ENCODE assay signal across 8 mouse cellular contexts in the genomic region with DNA sequence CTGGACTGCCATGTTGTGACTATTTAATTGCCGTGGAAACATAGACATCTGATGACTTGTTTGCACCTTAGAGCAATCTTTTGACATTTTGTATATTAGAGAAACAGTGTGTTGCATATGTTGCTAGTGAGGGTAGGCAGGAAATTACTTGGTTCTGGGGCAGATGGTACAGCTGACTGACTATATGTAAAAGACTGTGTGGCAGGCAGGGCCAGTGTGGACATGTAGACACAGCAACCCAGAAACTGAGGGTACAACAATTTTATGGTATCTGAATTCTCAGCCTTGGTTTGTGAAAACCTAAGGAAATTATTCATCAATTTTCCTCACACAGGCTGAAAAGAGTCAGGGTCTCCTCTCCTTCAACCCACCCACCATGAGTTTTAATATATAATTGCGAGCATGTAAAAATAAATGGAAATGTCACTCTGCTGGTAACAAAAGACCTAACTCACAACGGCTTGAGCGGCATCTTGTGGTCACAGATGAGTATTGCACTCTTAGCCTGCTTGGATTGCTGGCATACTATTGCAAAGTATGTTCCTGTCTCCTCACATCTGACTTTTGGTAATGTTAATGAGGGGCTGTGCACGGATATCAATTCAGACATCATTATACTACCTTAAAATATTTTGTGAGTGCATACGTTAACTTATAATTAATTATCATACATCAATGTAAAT.
DNase-seq lines count a peak whose midpoint lies in the region; ATAC-seq lines count a peak whose summit lies in the region.

No protein-coding gene starts in this region.

- H3K36me3 ChIP-seq in heart, embryonic 12.5 days: no peaks in the 10 kb centered on the region
- H3K36me3 ChIP-seq in embryonic facial prominence, embryonic 10.5 days (replicated peaks): no peaks in the 10 kb centered on the region
- no peaks in the 10 kb centered on the region for H3K36me3 ChIP-seq in hindbrain, embryonic 12.5 days
- H3K36me3 ChIP-seq in midbrain, embryonic 14.5 days (ENCODE audit: control insufficient read depth, insufficient read depth, low read length): no peaks in the 10 kb centered on the region

- peaks cover 3% of the 10 kb centered on the region; the same call in 1 of the 2 replicates for H3K27me3 ChIP-seq in heart, embryonic 12.5 days (replicated peaks)
- peaks cover 9% of the 10 kb centered on the region for H3K27me3 ChIP-seq in embryonic facial prominence, embryonic 10.5 days (replicated peaks; ENCODE audit: low read depth, poor library complexity, severe bottlenecking)
- H3K27me3 ChIP-seq in hindbrain, embryonic 12.5 days: peaks cover 3% of the 10 kb centered on the region; the same call in 1 of the 2 replicates
- no peaks in the 10 kb centered on the region; the same call in 1 of the 2 replicates for H3K27me3 ChIP-seq in midbrain, embryonic 14.5 days (ENCODE audit: control insufficient read depth, insufficient read depth, low read length)

- ATAC-seq in heart, embryonic 12.5 days (ENCODE audit: insufficient number of reproducible peaks, low FRiP score): no peak
- peak; percentile 36; the same call in 1 of the 2 replicates for ATAC-seq in hindbrain, embryonic 12.5 days (ENCODE audit: low FRiP score)
- peak; percentile 40; the same call in 1 of the 2 replicates for ATAC-seq in midbrain, embryonic 14.5 days (ENCODE audit: low FRiP score, low TSS enrichment)

- no peaks in the 10 kb centered on the region for H3K9me3 ChIP-seq in heart, embryonic 12.5 days (replicated peaks)
- no peaks in the 10 kb centered on the region for H3K9me3 ChIP-seq in embryonic facial prominence, embryonic 10.5 days
- H3K9me3 ChIP-seq in hindbrain, embryonic 12.5 days (replicated peaks): no peaks in the 10 kb centered on the region
- H3K9me3 ChIP-seq in midbrain, embryonic 14.5 days (ENCODE audit: control insufficient read depth, low read length): no peaks in the 10 kb centered on the region

- whole genome bisulfite sequencing in heart, embryonic 12.5 days: 19% methylated on average over 6 of the region's 6 CpGs
- WGBS in embryonic facial prominence, embryonic 10.5 days: 21% methylated on average over 6 of the region's 6 CpGs
- 22% methylated on average over 6 of the region's 6 CpGs for WGBS in hindbrain, embryonic 12.5 days
- WGBS in midbrain, embryonic 14.5 days: 14% methylated on average over 6 of the region's 6 CpGs

- DNase-seq in heart, adult 8-10 months (ENCODE audit: low spot score): peak; percentile 28
- DNase-seq in adrenal gland, postnatal 14 days: peak; percentile 50
- peak; percentile 62 for DNase-seq in embryonic facial prominence, embryonic 10.5 days (ENCODE audit: low spot score)
- peak; percentile 21 for DNase-seq in left cerebral cortex, adult 11 months (ENCODE audit: low spot score)
- peak; percentile 92 for DNase-seq in midbrain, embryonic 14.5 days
- peak; percentile 73 for DNase-seq in testis, postnatal 10 days (ENCODE audit: low spot score)

- H3K4me1 ChIP-seq in heart, embryonic 12.5 days (replicated peaks): peaks cover 13% of the 10 kb centered on the region
- H3K4me1 ChIP-seq in embryonic facial prominence, embryonic 10.5 days: peaks cover 26% of the 10 kb centered on the region
- peaks cover 23% of the 10 kb centered on the region for H3K4me1 ChIP-seq in hindbrain, embryonic 12.5 days
- H3K4me1 ChIP-seq in midbrain, embryonic 14.5 days (ENCODE audit: control insufficient read depth, insufficient read depth, low read length): peaks cover 11% of the 10 kb centered on the region

- H3K4me3 ChIP-seq in heart, embryonic 12.5 days: no peak overlapping the region
- H3K4me3 ChIP-seq in embryonic facial prominence, embryonic 10.5 days: no peak overlapping the region
- no peak overlapping the region for H3K4me3 ChIP-seq in hindbrain, embryonic 12.5 days
- no peak overlapping the region for H3K4me3 ChIP-seq in midbrain, embryonic 14.5 days (replicated peaks; ENCODE audit: low read depth, low read length)

- H3K9ac ChIP-seq in heart, embryonic 12.5 days: no peak overlapping the region
- no peak overlapping the region for H3K9ac ChIP-seq in hindbrain, embryonic 12.5 days
- H3K9ac ChIP-seq in midbrain, embryonic 14.5 days (replicated peaks; ENCODE audit: low read length): no peak overlapping the region

- H3K27ac ChIP-seq in heart, embryonic 12.5 days (ENCODE audit: poor library complexity, severe bottlenecking): no peak overlapping the region
- no peak overlapping the region for H3K27ac ChIP-seq in embryonic facial prominence, embryonic 10.5 days (replicated peaks)
- no peak overlapping the region for H3K27ac ChIP-seq in hindbrain, embryonic 12.5 days
- H3K27ac ChIP-seq in midbrain, embryonic 14.5 days (replicated peaks; ENCODE audit: low read depth, low read length): no peak overlapping the region

- H3K4me2 ChIP-seq in heart, embryonic 12.5 days: no peak overlapping the region
- no peak overlapping the region for H3K4me2 ChIP-seq in hindbrain, embryonic 12.5 days (replicated peaks)
- no peak overlapping the region for H3K4me2 ChIP-seq in midbrain, embryonic 14.5 days (ENCODE audit: low read length)

Comparison
In these comparisons a context has a peak if more than half of its experiments do, and no peak if none do; other contexts are left out.
1. DNase-seq: peak in every context shown above with its lines; median percentile 92 in midbrain, embryonic 14.5 days; 73 in testis, postnatal 10 days; 62 in embryonic facial prominence, embryonic 10.5 days; 50 in adrenal gland, postnatal 14 days; 28 in heart, adult 8-10 months; 21 in left cerebral cortex, adult 11 months.